Mouse (Mus musculus): ENCODE results near the gene Ccdc157. TPM values are rescaled to one million over a fixed set of nuclear protein-coding genes. Genes with fewer than 3 reads are reported as not detected.

Gene Ccdc157
- polyA plus RNA-seq, 1 experiment from 2014 or later, result 2.4 TPM

GRCm38 (mm10) chr11:4201981-4202700, 42.0 kb upstream of the Ccdc157 start:
- no peak overlapping the region for H3K4me3 ChIP-seq (ENCODE audit: low read depth, low read length)
- H3K9me3 ChIP-seq (replicated peaks; ENCODE audit: control insufficient read depth, low read length), result no peaks in the 10 kb centered on the region
- DNase-seq (ENCODE audit: low spot score) (no peak), ATAC-seq (no peak)
- H3K36me3 ChIP-seq (ENCODE audit: control insufficient read depth, insufficient read depth, low read length), result peaks cover 9% of the 10 kb centered on the region; the same call in 1 of the 2 replicates
- H3K4me2 ChIP-seq (ENCODE audit: low read length), result no peak overlapping the region
- H3K4me1 ChIP-seq (ENCODE audit: control insufficient read depth, insufficient read depth, low read length), result no peaks in the 10 kb centered on the region
- no peak overlapping the region for H3K27ac ChIP-seq (ENCODE audit: low read depth, low read length)
- 73% methylated on average over 11 of the region's 11 CpGs for WGBS
- H3K9ac ChIP-seq (ENCODE audit: low read length), result no peak overlapping the region
- H3K27me3 ChIP-seq (replicated peaks; ENCODE audit: control insufficient read depth, insufficient read depth, low read length), result no peaks in the 10 kb centered on the region

- H3K9me3 ChIP-seq (replicated peaks; ENCODE audit: control insufficient read depth, low read length), result no peaks in the 10 kb centered on the region
- no peak overlapping the region for H3K9ac ChIP-seq (ENCODE audit: low read length)
- H3K27ac ChIP-seq (ENCODE audit: low read depth, low read length), result no peak overlapping the region
- no peaks in the 10 kb centered on the region for H3K27me3 ChIP-seq (replicated peaks; ENCODE audit: control insufficient read depth, insufficient read depth, low read length)
- H3K4me1 ChIP-seq (ENCODE audit: control insufficient read depth, insufficient read depth, low read length), result no peaks in the 10 kb centered on the region
- no peak for DNase-seq (ENCODE audit: low spot score)
- no peak overlapping the region for H3K4me3 ChIP-seq (ENCODE audit: low read depth, low read length)
- no peak overlapping the region for H3K4me2 ChIP-seq (ENCODE audit: low read length)
- WGBS, result 68% methylated on average over 1 of the region's 1 CpGs
- ATAC-seq, result no peak
- no peaks in the 10 kb centered on the region for H3K36me3 ChIP-seq (ENCODE audit: control insufficient read depth, insufficient read depth, low read length)
These were observed 37.6 kb upstream of the Ccdc157 start for GRCm38 (mm10) chr11:4197691-4198090.

GRCm38 (mm10) chr11:4196636-4197035, 36.5 kb upstream of the Ccdc157 start:
- Histone ChIP-seq H3K9ac (ENCODE audit: low read length) (no peak overlapping the region), H3K27ac (ENCODE audit: low read depth, low read length) (no peak overlapping the region), H3K4me1 (ENCODE audit: control insufficient read depth, insufficient read depth, low read length) (no peaks in the 10 kb centered on the region), H3K4me2 (ENCODE audit: low read length) (no peak overlapping the region), H3K36me3 (ENCODE audit: control insufficient read depth, insufficient read depth, low read length) (no peaks in the 10 kb centered on the region), H3K9me3 (replicated peaks; ENCODE audit: control insufficient read depth, low read length) (no peaks in the 10 kb centered on the region), H3K27me3 (replicated peaks; ENCODE audit: control insufficient read depth, insufficient read depth, low read length) (no peaks in the 10 kb centered on the region), H3K4me3 (ENCODE audit: low read depth, low read length) (no peak overlapping the region)
- WGBS, result 85% methylated on average over 8 of the region's 8 CpGs
- DNase-seq (ENCODE audit: low spot score) (no peak), ATAC-seq (no peak)

DNA sequence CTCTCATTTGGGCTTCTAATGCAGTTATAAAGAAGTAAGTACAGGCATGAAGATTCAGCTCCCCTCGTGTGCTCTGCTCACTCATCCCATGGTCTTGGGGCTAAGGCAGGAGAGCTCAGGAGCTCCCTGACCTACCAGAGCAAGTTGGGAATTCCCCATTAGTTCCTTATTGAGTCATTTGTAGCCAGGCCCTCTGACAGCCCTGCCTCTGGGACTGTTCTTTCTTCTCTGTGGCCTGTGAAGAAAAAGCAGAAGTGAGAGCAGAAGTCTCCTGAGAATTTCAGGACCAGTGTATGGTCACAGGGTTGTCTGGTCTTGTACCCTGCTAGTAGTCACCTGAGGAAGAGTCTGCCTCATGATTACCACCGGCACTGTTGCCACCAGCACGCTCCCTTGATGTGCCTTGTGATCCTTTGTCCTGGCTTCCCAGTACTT, 35.5 kb upstream of the Ccdc157 start:
- H3K4me1 ChIP-seq (ENCODE audit: control insufficient read depth, insufficient read depth, low read length), result no peaks in the 10 kb centered on the region
- H3K4me3 ChIP-seq (ENCODE audit: low read depth, low read length), result no peak overlapping the region
- H3K27ac ChIP-seq (ENCODE audit: low read depth, low read length), result no peak overlapping the region
- no peak overlapping the region for H3K9ac ChIP-seq (ENCODE audit: low read length)
- no peaks in the 10 kb centered on the region for H3K36me3 ChIP-seq (ENCODE audit: control insufficient read depth, insufficient read depth, low read length)
- no peak for ATAC-seq
- H3K9me3 ChIP-seq (replicated peaks; ENCODE audit: control insufficient read depth, low read length), result no peaks in the 10 kb centered on the region
- no peaks in the 10 kb centered on the region for H3K27me3 ChIP-seq (replicated peaks; ENCODE audit: control insufficient read depth, insufficient read depth, low read length)
- no peak overlapping the region for H3K4me2 ChIP-seq (ENCODE audit: low read length)
- 80% methylated on average over 3 of the region's 3 CpGs for WGBS
- DNase-seq (ENCODE audit: low spot score), result no peak

DNA sequence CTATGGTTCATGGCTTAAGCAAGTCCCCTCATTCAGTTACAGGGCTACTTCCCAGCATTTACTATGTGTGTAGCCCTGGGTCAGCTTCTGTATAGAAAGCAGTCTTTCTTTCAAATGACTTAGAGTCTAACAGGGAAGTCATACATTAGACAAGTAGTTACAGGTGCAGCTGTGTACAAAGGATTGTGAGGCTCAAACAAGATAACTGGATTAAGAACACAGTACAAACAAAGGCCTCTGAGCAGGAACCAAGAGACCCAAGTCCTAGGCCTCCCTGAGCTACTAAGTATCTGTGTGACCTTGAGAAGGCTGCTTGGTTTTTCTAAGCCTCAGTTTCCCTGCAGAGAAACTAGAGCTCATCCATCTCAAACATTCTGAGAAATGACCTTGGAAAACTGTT, 33.3 kb upstream of the Ccdc157 start:
- H3K9ac ChIP-seq (ENCODE audit: low read length), result no peak overlapping the region
- no peaks in the 10 kb centered on the region for H3K27me3 ChIP-seq (replicated peaks; ENCODE audit: control insufficient read depth, insufficient read depth, low read length)
- no peaks in the 10 kb centered on the region for H3K4me1 ChIP-seq (ENCODE audit: control insufficient read depth, insufficient read depth, low read length)
- H3K36me3 ChIP-seq (ENCODE audit: control insufficient read depth, insufficient read depth, low read length), result no peaks in the 10 kb centered on the region
- H3K4me2 ChIP-seq (ENCODE audit: low read length), result no peak overlapping the region
- H3K27ac ChIP-seq (ENCODE audit: low read depth, low read length), result no peak overlapping the region
- DNase-seq (ENCODE audit: low spot score) (no peak), ATAC-seq (no peak)
- H3K9me3 ChIP-seq (replicated peaks; ENCODE audit: control insufficient read depth, low read length), result no peaks in the 10 kb centered on the region
- no peak overlapping the region for H3K4me3 ChIP-seq (ENCODE audit: low read depth, low read length)

GRCm38 (mm10) chr11:4192757-4193156, 32.7 kb upstream of the Ccdc157 start:
- Histone ChIP-seq H3K9ac (ENCODE audit: low read length) (no peak overlapping the region), H3K36me3 (ENCODE audit: control insufficient read depth, insufficient read depth, low read length) (no peaks in the 10 kb centered on the region), H3K4me3 (ENCODE audit: low read depth, low read length) (no peak overlapping the region), H3K27ac (ENCODE audit: low read depth, low read length) (no peak overlapping the region), H3K9me3 (replicated peaks; ENCODE audit: control insufficient read depth, low read length) (no peaks in the 10 kb centered on the region), H3K4me2 (ENCODE audit: low read length) (no peak overlapping the region), H3K27me3 (replicated peaks; ENCODE audit: control insufficient read depth, insufficient read depth, low read length) (no peaks in the 10 kb centered on the region), H3K4me1 (ENCODE audit: control insufficient read depth, insufficient read depth, low read length) (no peaks in the 10 kb centered on the region)
- DNase-seq (ENCODE audit: low spot score), result no peak
- ATAC-seq, result no peak
- WGBS, result 82% methylated on average over 3 of the region's 3 CpGs

DNA sequence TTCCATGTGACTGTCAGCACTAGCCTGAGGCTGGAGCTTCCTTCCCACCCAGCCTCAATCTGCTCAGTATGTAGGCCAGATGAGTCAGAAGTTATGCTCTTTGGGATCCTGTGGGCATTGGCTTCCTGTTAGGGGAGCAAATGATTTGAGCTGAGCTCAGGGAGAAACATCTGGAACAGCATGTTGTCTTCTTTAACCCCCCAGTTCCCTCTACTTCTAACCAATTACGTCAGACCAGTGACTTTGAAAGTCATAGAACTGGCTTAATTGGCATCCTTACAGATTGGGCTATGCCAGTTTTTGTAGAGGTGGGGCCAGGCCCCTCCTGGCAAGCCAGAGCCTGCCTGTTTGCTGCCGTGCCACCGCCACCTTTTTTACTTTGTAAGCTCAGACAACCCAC, 30.6 kb upstream of the Ccdc157 start:
- H3K36me3 ChIP-seq (ENCODE audit: control insufficient read depth, insufficient read depth, low read length), result no peaks in the 10 kb centered on the region
- no peak overlapping the region for H3K9ac ChIP-seq (ENCODE audit: low read length)
- H3K27me3 ChIP-seq (replicated peaks; ENCODE audit: control insufficient read depth, insufficient read depth, low read length), result no peaks in the 10 kb centered on the region
- peaks cover 4% of the 10 kb centered on the region for H3K4me1 ChIP-seq (ENCODE audit: control insufficient read depth, insufficient read depth, low read length)
- no peaks in the 10 kb centered on the region for H3K9me3 ChIP-seq (replicated peaks; ENCODE audit: control insufficient read depth, low read length)
- H3K4me2 ChIP-seq (ENCODE audit: low read length), result no peak overlapping the region
- 60% methylated on average over 3 of the region's 3 CpGs for WGBS
- H3K4me3 ChIP-seq (ENCODE audit: low read depth, low read length), result no peak overlapping the region
- DNase-seq (ENCODE audit: low spot score) (no peak), ATAC-seq (no peak)
- no peak overlapping the region for H3K27ac ChIP-seq (ENCODE audit: low read depth, low read length)

GRCm38 (mm10) chr11:4189182-4189581, 29.1 kb upstream of the Ccdc157 start:
- no peaks in the 10 kb centered on the region for H3K9me3 ChIP-seq (replicated peaks; ENCODE audit: control insufficient read depth, low read length)
- H3K27me3 ChIP-seq (replicated peaks; ENCODE audit: control insufficient read depth, insufficient read depth, low read length), result no peaks in the 10 kb centered on the region
- no peak overlapping the region for H3K9ac ChIP-seq (ENCODE audit: low read length)
- no peak overlapping the region for H3K4me3 ChIP-seq (ENCODE audit: low read depth, low read length)
- no peak for ATAC-seq
- WGBS, result 89% methylated on average over 6 of the region's 6 CpGs
- H3K36me3 ChIP-seq (ENCODE audit: control insufficient read depth, insufficient read depth, low read length), result no peaks in the 10 kb centered on the region
- H3K4me1 ChIP-seq (ENCODE audit: control insufficient read depth, insufficient read depth, low read length), result peaks cover 4% of the 10 kb centered on the region
- H3K4me2 ChIP-seq (ENCODE audit: low read length), result no peak overlapping the region
- H3K27ac ChIP-seq (ENCODE audit: low read depth, low read length), result no peak overlapping the region
- DNase-seq (ENCODE audit: low spot score), result no peak

DNA sequence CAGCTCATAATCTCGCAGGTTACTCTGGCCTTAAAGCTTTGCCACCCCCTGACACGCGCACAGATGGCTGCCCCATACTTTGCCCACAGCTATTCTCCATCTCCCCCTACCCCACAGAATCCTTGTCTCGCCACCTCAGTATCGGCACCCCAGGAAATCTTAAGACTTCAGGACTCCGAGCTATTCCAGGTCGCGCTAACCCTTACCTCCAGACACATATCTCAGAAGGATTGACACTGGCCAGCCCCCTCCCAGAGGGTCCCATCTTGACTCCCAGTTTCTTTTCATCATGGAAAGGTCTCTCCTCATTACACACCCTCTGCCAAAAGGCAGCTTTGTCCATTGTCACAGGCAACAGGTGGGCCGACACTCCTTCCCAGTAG, 27.2 kb upstream of the Ccdc157 start:
- Histone ChIP-seq H3K27me3 (replicated peaks; ENCODE audit: control insufficient read depth, insufficient read depth, low read length) (no peaks in the 10 kb centered on the region), H3K4me2 (ENCODE audit: low read length) (peak overlapping the region; percentile 89), H3K27ac (ENCODE audit: low read depth, low read length) (no peak overlapping the region), H3K4me3 (ENCODE audit: low read depth, low read length) (peak overlapping the region; percentile 73), H3K9me3 (replicated peaks; ENCODE audit: control insufficient read depth, low read length) (no peaks in the 10 kb centered on the region), H3K4me1 (ENCODE audit: control insufficient read depth, insufficient read depth, low read length) (peaks cover 4% of the 10 kb centered on the region), H3K36me3 (ENCODE audit: control insufficient read depth, insufficient read depth, low read length) (peaks cover 10% of the 10 kb centered on the region), H3K9ac (ENCODE audit: low read length) (peak overlapping the region; percentile 86)
- WGBS, result 11% methylated on average over 9 of the region's 9 CpGs
- DNase-seq (ENCODE audit: low spot score) (no peak), ATAC-seq (no peak; the same call in 1 of the 2 replicates)
